Comparison of ENCODE assay signal across 8 mouse cellular contexts in genomic region chr7:97696506-97697254, GRCm38 (mm10). TPM values are rescaled to one million over a fixed set of nuclear protein-coding genes. Genes with fewer than 3 reads are reported as not detected.
DNase-seq lines count a peak whose midpoint lies in the region; ATAC-seq lines count a peak whose summit lies in the region.

Clns1a (plus strand) TSS chr7:97696634.

- WGBS in hindbrain, embryonic 16.5 days: 1% methylated on average over 61 of the region's 63 CpGs
- under 1% methylated on average over 60 of the region's 63 CpGs for WGBS in macrophage (ENCODE audit: missing documents)

- 0 out of 2 replicates have a peak, but pooled peaks cover 2% of the 10 kb centered on the region for H3K9me3 ChIP-seq in hindbrain, embryonic 16.5 days (ENCODE audit: control insufficient read depth, low read length)

- H3K36me3 ChIP-seq in hindbrain, embryonic 16.5 days (ENCODE audit: control insufficient read depth, insufficient read depth, low read length): peaks cover 3% of the 10 kb centered on the region; the same call in 1 of the 2 replicates
- H3K36me3 ChIP-seq in macrophage (ENCODE audit: inconsistent target): no peaks in the 10 kb centered on the region

- peak within 1 kb of the TSS; percentile 88 for H3K9ac ChIP-seq in hindbrain, embryonic 16.5 days (ENCODE audit: low read depth, low read length)

- peak within 1 kb of the TSS; percentile 75 for H3K4me2 ChIP-seq in hindbrain, embryonic 16.5 days (ENCODE audit: low read length)

- no peaks in the 10 kb centered on the region for H3K27me3 ChIP-seq in hindbrain, embryonic 16.5 days (replicated peaks; ENCODE audit: control insufficient read depth, insufficient read depth, low read length)

- peak within 1 kb of the TSS; percentile 92 for H3K4me3 ChIP-seq in hindbrain, embryonic 16.5 days (ENCODE audit: low read length)
- peak within 1 kb of the TSS; percentile 79 for H3K4me3 ChIP-seq in macrophage (ENCODE audit: inconsistent target)

- peak within 1 kb of the TSS; percentile 74 for H3K27ac ChIP-seq in hindbrain, embryonic 16.5 days (ENCODE audit: low read depth, low read length)
- H3K27ac ChIP-seq in macrophage: peak within 1 kb of the TSS; percentile 41

- H3K79me2 ChIP-seq in macrophage (ENCODE audit: inconsistent target): peaks cover 50% of the 10 kb centered on the region

- DNase-seq in T-cell, adult 2 months (ENCODE audit: low spot score): peak; percentile 83
- peak; percentile 94 for DNase-seq in cerebellum, postnatal 36 days
- peak; percentile 95 for DNase-seq in gastrocnemius, adult 18-20 months (ENCODE audit: low spot score)
- DNase-seq in left cerebral cortex, adult 18-20 months (ENCODE audit: low spot score in 2 of 2): peak; percentile 94 to 98
- peak; percentile 95 for DNase-seq in right cerebral cortex, adult 18-20 months
- peak; percentile 64 for DNase-seq in urinary bladder, postnatal 10 days (ENCODE audit: low spot score)

- peaks cover 14% of the 10 kb centered on the region for H3K4me1 ChIP-seq in hindbrain, embryonic 16.5 days (ENCODE audit: control insufficient read depth, insufficient read depth, low read depth, low read length)

- ATAC-seq in hindbrain, embryonic 16.5 days: peak; percentile 99

RNA-seq across cellular contexts. Expression of gene Clns1a, which starts in this region (rescaled TPM):
- total RNA-seq in gastrocnemius, adult 18-20 months (2021): 10 to 100 TPM; 28.2 to 30.6 TPM
- 184 TPM in 2 replicates for polyA plus RNA-seq in hindbrain, embryonic 16.5 days (2015; fragmentation: Nextera tagmentation; extraction: Ambion mirVana)
- 10 to 100 TPM; 89.6 to 94.8 TPM for total RNA-seq in left cerebral cortex, adult 18-20 months (2021)
- total RNA-seq in macrophage (2018; cell fraction: chromatin; rRNA removed): 10 to 100 TPM in 13 of 26 experiments, 1 to 10 TPM in 13; 1.1 to 25.2 (median 8.9) TPM
- total RNA-seq in macrophage (2018; cell fraction: cytosol; rRNA removed): 10 to 100 TPM; 29.0 to 49.7 (median 41.5) TPM
- 10 to 100 TPM in 16 of 26 experiments, 1 to 10 TPM in 10; 4.0 to 30.6 (median 10.7) TPM for total RNA-seq in macrophage (2018; cell fraction: nucleus; rRNA removed)
- polyA plus RNA-seq in macrophage (2018): 39.0 to 78.7 TPM (median 53.1 TPM) in 3 replicates

Comparison
In these comparisons a context has a peak if more than half of its experiments do, and no peak if none do; other contexts are left out.
1. Peak in every context shown above with its lines: DNase-seq, ATAC-seq, H3K4me3 ChIP-seq and H3K27ac ChIP-seq.